Mouse (Mus musculus): Measurements from ENCODE around the gene Pde6g. TPM values are rescaled to one million over a fixed set of nuclear protein-coding genes. Genes with fewer than 3 reads are reported as not detected.

The Pde6g gene
- polyA plus RNA-seq (2015; fragmentation: Nextera tagmentation; extraction: Ambion mirVana), result 0.19 and 0.20 TPM in 2 replicates

DNA sequence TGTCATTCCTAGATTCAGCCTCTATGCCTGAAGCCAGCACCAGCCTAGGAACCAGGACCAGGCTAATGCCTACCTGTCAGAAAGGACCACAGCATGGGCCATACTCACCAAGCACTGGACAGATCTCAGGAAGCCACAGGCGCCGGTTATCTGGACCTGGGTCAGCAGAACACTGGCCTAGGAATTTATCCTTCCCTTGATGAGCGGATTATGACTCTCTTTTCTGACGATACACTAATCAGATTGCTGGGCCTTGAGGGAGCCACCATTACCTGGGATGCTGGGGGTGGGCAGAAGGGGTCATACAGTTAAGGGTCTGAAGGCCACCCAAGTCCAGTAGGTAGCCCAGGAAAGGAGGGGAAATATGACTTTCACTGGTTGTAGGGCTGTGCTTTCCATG lies at the start of gene Pde6g:
Gene Pde6g (minus strand): TSS at position 195 of the 400 bp plus-strand sequence.
- Histone ChIP-seq H3K9me3 (replicated peaks) (no peaks in the 10 kb centered on the region), H3K27me3 (no peaks in the 10 kb centered on the region), H3K4me1 (peaks cover 9% of the 10 kb centered on the region), H3K4me2 (no peak within 1 kb of the TSS), H3K9ac (no peak within 1 kb of the TSS), H3K27ac (no peak within 1 kb of the TSS), H3K4me3 (no peak within 1 kb of the TSS), H3K36me3 (ENCODE audit: poor library complexity, severe bottlenecking) (no peaks in the 10 kb centered on the region)
- no peak for ATAC-seq
- WGBS, result 85% methylated on average over 4 of the region's 4 CpGs

GRCm38 (mm10) chr11:120501701-120502100 lies 48.4 kb upstream of the Pde6g start:
- Histone ChIP-seq H3K36me3 (ENCODE audit: poor library complexity, severe bottlenecking) (peaks cover 28% of the 10 kb centered on the region), H3K9me3 (replicated peaks) (no peaks in the 10 kb centered on the region), H3K9ac (no peak overlapping the region), H3K4me2 (no peak overlapping the region), H3K27me3 (no peaks in the 10 kb centered on the region), H3K4me1 (no peaks in the 10 kb centered on the region), H3K27ac (no peak overlapping the region), H3K4me3 (no peak overlapping the region)
- no peak for ATAC-seq
- 90% methylated on average over 4 of the region's 4 CpGs for WGBS

- Histone ChIP-seq H3K36me3 (ENCODE audit: poor library complexity, severe bottlenecking) (peaks cover 35% of the 10 kb centered on the region), H3K9ac (no peak overlapping the region), H3K9me3 (replicated peaks) (no peaks in the 10 kb centered on the region), H3K27ac (no peak overlapping the region), H3K4me1 (no peaks in the 10 kb centered on the region), H3K4me2 (no peak overlapping the region), H3K4me3 (no peak overlapping the region), H3K27me3 (no peaks in the 10 kb centered on the region)
- 69% methylated on average over 6 of the region's 6 CpGs for WGBS
- ATAC-seq, result no peak
Observed at GRCm38 (mm10) chr11:120501018-120501417, 47.7 kb upstream of the Pde6g start.

- ATAC-seq, result no peak
- H3K36me3 ChIP-seq (ENCODE audit: poor library complexity, severe bottlenecking), result peaks cover 42% of the 10 kb centered on the region
- H3K9me3 ChIP-seq (replicated peaks), result no peaks in the 10 kb centered on the region
Observed at GRCm38 (mm10) chr11:120500357-120500756, 47.1 kb upstream of the Pde6g start.

DNA sequence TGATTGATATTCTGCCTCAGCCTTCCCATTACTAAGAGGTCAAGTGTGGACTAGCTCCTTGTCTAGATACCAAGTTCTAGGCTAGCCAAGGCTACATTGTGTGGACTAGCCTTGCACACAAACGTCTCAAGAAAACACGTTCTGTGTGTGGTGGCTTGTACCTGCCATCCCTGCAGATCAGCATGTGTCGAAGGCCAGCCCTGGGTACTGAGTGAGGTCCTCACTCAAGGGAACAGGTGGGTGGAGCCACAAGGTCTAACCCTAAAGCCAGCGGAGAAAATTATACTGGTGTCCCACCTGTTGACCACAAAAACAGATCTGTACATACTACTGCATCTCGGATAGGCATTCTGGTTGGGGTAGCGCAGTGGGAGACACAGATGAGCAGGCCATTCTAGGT lies 46.6 kb upstream of the Pde6g start:
- Histone ChIP-seq H3K4me2 (no peak overlapping the region), H3K9me3 (replicated peaks) (no peaks in the 10 kb centered on the region), H3K4me3 (no peak overlapping the region), H3K9ac (no peak overlapping the region), H3K4me1 (no peaks in the 10 kb centered on the region), H3K36me3 (ENCODE audit: poor library complexity, severe bottlenecking) (peaks cover 46% of the 10 kb centered on the region), H3K27me3 (no peaks in the 10 kb centered on the region), H3K27ac (no peak overlapping the region)
- ATAC-seq, result no peak
- WGBS, result 81% methylated on average over 6 of the region's 6 CpGs

More at GRCm38 (mm10) chr11:120500357-120500756, 47.1 kb upstream of the Pde6g start:
- Histone ChIP-seq H3K4me1 (no peaks in the 10 kb centered on the region), H3K27ac (no peak overlapping the region), H3K4me3 (no peak overlapping the region), H3K4me2 (no peak overlapping the region), H3K9ac (no peak overlapping the region), H3K27me3 (no peaks in the 10 kb centered on the region)
- WGBS, result 23% methylated on average over 3 of the region's 3 CpGs

GRCm38 (mm10) chr11:120498891-120499290 lies 45.6 kb upstream of the Pde6g start:
- H3K9ac ChIP-seq, result no peak overlapping the region; the same call in 1 of the 2 replicates
- WGBS, result 84% methylated on average over 5 of the region's 5 CpGs
- H3K27me3 ChIP-seq, result no peaks in the 10 kb centered on the region
- H3K4me3 ChIP-seq, result no peak overlapping the region
- H3K9me3 ChIP-seq (replicated peaks), result no peaks in the 10 kb centered on the region
- peaks cover 55% of the 10 kb centered on the region for H3K36me3 ChIP-seq (ENCODE audit: poor library complexity, severe bottlenecking)
- 0 out of 2 replicates have a peak, but pooled peaks cover under 1% of the 10 kb centered on the region for H3K4me1 ChIP-seq
- no peak overlapping the region for H3K27ac ChIP-seq
- no peak for ATAC-seq
- no peak overlapping the region for H3K4me2 ChIP-seq

DNA sequence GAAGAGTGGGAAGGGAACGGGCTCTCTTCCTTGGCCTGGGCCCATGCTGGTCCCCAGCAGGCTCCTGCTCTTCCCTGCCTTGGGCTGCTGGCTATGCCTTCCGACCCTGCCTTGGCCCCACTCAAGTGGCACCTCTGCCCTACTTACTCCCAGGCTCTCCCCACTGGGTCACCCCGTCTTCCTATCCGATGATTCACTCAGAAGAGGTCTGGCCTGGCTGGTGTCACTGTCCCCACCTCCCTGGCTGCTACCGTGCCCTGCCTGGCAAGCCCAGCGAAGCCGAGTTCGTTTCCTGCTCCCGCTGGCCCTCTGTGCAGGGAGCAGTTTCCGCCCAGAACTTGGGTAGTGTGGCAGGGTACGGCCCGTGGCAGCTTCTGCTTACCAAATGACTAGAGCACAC lies 44.9 kb upstream of the Pde6g start:
- H3K9me3 ChIP-seq (replicated peaks), result no peaks in the 10 kb centered on the region
- H3K4me2 ChIP-seq, result no peak overlapping the region
- no peak for ATAC-seq
- no peak overlapping the region for H3K4me3 ChIP-seq
- no peak overlapping the region for H3K9ac ChIP-seq
- no peak overlapping the region for H3K27ac ChIP-seq
- H3K36me3 ChIP-seq (ENCODE audit: poor library complexity, severe bottlenecking), result peaks cover 55% of the 10 kb centered on the region
- H3K27me3 ChIP-seq, result no peaks in the 10 kb centered on the region
- WGBS, result 94% methylated on average over 12 of the region's 12 CpGs
- peaks cover 7% of the 10 kb centered on the region for H3K4me1 ChIP-seq

GRCm38 (mm10) chr11:120497436-120497835 lies 44.1 kb upstream of the Pde6g start:
- WGBS, result 92% methylated on average over 3 of the region's 3 CpGs
- no peak overlapping the region for H3K4me2 ChIP-seq
- peaks cover 15% of the 10 kb centered on the region for H3K4me1 ChIP-seq
- H3K9ac ChIP-seq, result no peak overlapping the region
- no peaks in the 10 kb centered on the region for H3K9me3 ChIP-seq (replicated peaks)
- ATAC-seq, result no peak
- no peak overlapping the region for H3K4me3 ChIP-seq
- H3K27ac ChIP-seq, result no peak overlapping the region
- peaks cover 55% of the 10 kb centered on the region for H3K36me3 ChIP-seq (ENCODE audit: poor library complexity, severe bottlenecking)
- H3K27me3 ChIP-seq, result no peaks in the 10 kb centered on the region

- 88% methylated on average over 3 of the region's 3 CpGs for WGBS
- Histone ChIP-seq H3K4me3 (no peak overlapping the region), H3K27me3 (no peaks in the 10 kb centered on the region), H3K36me3 (ENCODE audit: poor library complexity, severe bottlenecking) (peaks cover 51% of the 10 kb centered on the region), H3K4me2 (peak overlapping the region; percentile 81; the same call in 1 of the 2 replicates), H3K4me1 (peaks cover 39% of the 10 kb centered on the region), H3K9me3 (replicated peaks) (no peaks in the 10 kb centered on the region), H3K27ac (no peak overlapping the region), H3K9ac (no peak overlapping the region; the same call in 1 of the 2 replicates)
- ATAC-seq, result no peak
Observed at GRCm38 (mm10) chr11:120493911-120494310, 40.6 kb upstream of the Pde6g start.

GRCm38 (mm10) chr11:120493351-120493750 lies 40.1 kb upstream of the Pde6g start:
- H3K27me3 ChIP-seq, result no peaks in the 10 kb centered on the region
- H3K9me3 ChIP-seq (replicated peaks), result no peaks in the 10 kb centered on the region
- H3K4me2 ChIP-seq, result peak overlapping the region; percentile 81
- H3K9ac ChIP-seq, result peak overlapping the region; percentile 92
- H3K4me1 ChIP-seq, result peaks cover 40% of the 10 kb centered on the region
- peak overlapping the region; percentile 96 for H3K4me3 ChIP-seq
- ATAC-seq, result no peak
- H3K27ac ChIP-seq, result peak overlapping the region; percentile 76
- WGBS, result 43% methylated on average over 3 of the region's 3 CpGs
- peaks cover 51% of the 10 kb centered on the region for H3K36me3 ChIP-seq (ENCODE audit: poor library complexity, severe bottlenecking)

- Histone ChIP-seq H3K27me3 (no peaks in the 10 kb centered on the region), H3K4me1 (peaks cover 40% of the 10 kb centered on the region), H3K4me2 (peak overlapping the region; percentile 81), H3K4me3 (peak overlapping the region; percentile 96), H3K9ac (peak overlapping the region; percentile 92), H3K36me3 (ENCODE audit: poor library complexity, severe bottlenecking) (peaks cover 51% of the 10 kb centered on the region), H3K9me3 (replicated peaks) (no peaks in the 10 kb centered on the region), H3K27ac (peak overlapping the region; percentile 76)
- WGBS, result 17% methylated on average over 3 of the region's 3 CpGs
- no peak for ATAC-seq
Observed at GRCm38 (mm10) chr11:120492878-120493203, 39.5 kb upstream of the Pde6g start.

GRCm38 (mm10) chr11:120492024-120492877 lies 39.0 kb upstream of the Pde6g start:
- H3K4me2 ChIP-seq, result peak overlapping the region; percentile 81
- peak overlapping the region; percentile 76 for H3K27ac ChIP-seq
- peak overlapping the region; percentile 96 for H3K4me3 ChIP-seq
- no peaks in the 10 kb centered on the region for H3K9me3 ChIP-seq (replicated peaks)
- H3K9ac ChIP-seq, result peak overlapping the region; percentile 92
- no peaks in the 10 kb centered on the region for H3K27me3 ChIP-seq
- peaks cover 51% of the 10 kb centered on the region for H3K36me3 ChIP-seq (ENCODE audit: poor library complexity, severe bottlenecking)
- peaks cover 40% of the 10 kb centered on the region for H3K4me1 ChIP-seq
- peak; percentile 34 for ATAC-seq
- under 1% methylated on average over 48 of the region's 48 CpGs for WGBS
